Mouse (Mus musculus): ENCODE measurements around the gene Rbm25. TPM values are rescaled to one million over a fixed set of nuclear protein-coding genes. Genes with fewer than 3 reads are reported as not detected.
"Not testable (repeated sequence)": the region's sequence is repeated elsewhere in the genome, so short reads cannot be mapped to it uniquely, and the experiment has no call there.

Gene Rbm25
- total RNA-seq (2021), result 100 to 1,000 TPM in 1 of 2 experiments, 10 to 100 TPM in 1; 92.2 to 103 TPM
- long read RNA-seq, full-length matches to known transcripts, result 42 of 67 reads
- long read RNA-seq, partial matches to known transcripts, result 7 of 67 reads
- long read RNA-seq, other reads (novel, unspliced or antisense), result 18 of 67 reads

GRCm38 (mm10) chr12:83630936-83631335 lies at the start of gene Rbm25:
TSS of gene Rbm25 (plus strand) at chr12:83631236.
- not testable (repeated sequence) for DNase-seq (ENCODE audit: low spot score in 2 of 2)

GRCm38 (mm10) chr12:83582106-83582505 lies 48.9 kb upstream of the Rbm25 start:
- DNase-seq (ENCODE audit: low spot score in 2 of 2), result no peak

GRCm38 (mm10) chr12:83582747-83583146 lies 48.3 kb upstream of the Rbm25 start:
- DNase-seq (ENCODE audit: low spot score in 2 of 2), result no peak

- DNase-seq (ENCODE audit: low spot score in 2 of 2), result no peak
These were observed 44.4 kb upstream of the Rbm25 start for GRCm38 (mm10) chr12:83586628-83587027.

GRCm38 (mm10) chr12:83591754-83592501 lies 39.1 kb upstream of the Rbm25 start:
- no peak for DNase-seq (ENCODE audit: low spot score in 2 of 2)

GRCm38 (mm10) chr12:83594454-83595040 lies 36.5 kb upstream of the Rbm25 start:
- no peak for DNase-seq (ENCODE audit: low spot score in 2 of 2)

- no peak for DNase-seq (ENCODE audit: low spot score in 2 of 2)
These were observed 34.7 kb upstream of the Rbm25 start for GRCm38 (mm10) chr12:83596191-83596954.

GRCm38 (mm10) chr12:83597025-83597501 lies 34.0 kb upstream of the Rbm25 start, which contains the start of gene Zfyve1:
TSS of gene Zfyve1 (minus strand) at chr12:83597222.
- DNase-seq (ENCODE audit: low spot score in 2 of 2), result peak; percentile 97

- no peak for DNase-seq (ENCODE audit: low spot score in 2 of 2)
These were observed 33.2 kb upstream of the Rbm25 start for GRCm38 (mm10) chr12:83597881-83598280.

- DNase-seq (ENCODE audit: low spot score in 2 of 2), result no peak
These were observed 28.8 kb upstream of the Rbm25 start for GRCm38 (mm10) chr12:83602285-83602684.

GRCm38 (mm10) chr12:83606411-83606810 lies 24.6 kb upstream of the Rbm25 start:
- not testable (repeated sequence) for DNase-seq (ENCODE audit: low spot score in 2 of 2)

- DNase-seq (ENCODE audit: low spot score in 2 of 2), result no peak
These were observed 13.8 kb upstream of the Rbm25 start for GRCm38 (mm10) chr12:83617261-83617660.

GRCm38 (mm10) chr12:83618981-83619380 lies 12.1 kb upstream of the Rbm25 start:
- DNase-seq (ENCODE audit: low spot score in 2 of 2), result no peak

GRCm38 (mm10) chr12:83620694-83621093 lies 10.3 kb upstream of the Rbm25 start:
- not testable (repeated sequence) for DNase-seq (ENCODE audit: low spot score in 2 of 2)

- DNase-seq (ENCODE audit: low spot score in 2 of 2), result no peak
These were observed 8.8 kb upstream of the Rbm25 start for GRCm38 (mm10) chr12:83622031-83622755.

- DNase-seq (ENCODE audit: low spot score in 2 of 2), result no peak
These were observed 6.7 kb upstream of the Rbm25 start for GRCm38 (mm10) chr12:83624321-83624720.

- peak; percentile 96 to 99 for DNase-seq (ENCODE audit: low spot score in 2 of 2)
These were observed 975 bp downstream of the Rbm25 start for GRCm38 (mm10) chr12:83631743-83632679.

- peak; percentile 43 to 47 for DNase-seq (ENCODE audit: low spot score in 2 of 2)
These were observed 1.6 kb downstream of the Rbm25 start for GRCm38 (mm10) chr12:83632680-83633025.

- DNase-seq (ENCODE audit: low spot score in 2 of 2), result no peak
These were observed 2.8 kb downstream of the Rbm25 start for GRCm38 (mm10) chr12:83633807-83634206.

- DNase-seq (ENCODE audit: low spot score in 2 of 2), result no peak
These were observed 10.2 kb downstream of the Rbm25 start for GRCm38 (mm10) chr12:83641233-83641632.
